Mouse (Mus musculus): ENCODE measurements around the gene Panx2. TPM values are rescaled to one million over a fixed set of nuclear protein-coding genes. Genes with fewer than 3 reads are reported as not detected.

Panx2 gene
- total RNA-seq, 2 experiments from 2014 or later: 0.56 to 0.99 TPM

GRCm38 (mm10) chr15:89075478-89076147, 16.1 kb downstream of the Panx2 start:
- peak; percentile 92 to 96 for DNase-seq

GRCm38 (mm10) chr15:89076156-89076731, 16.7 kb downstream of the Panx2 start:
- peak; percentile 77 to 79 for DNase-seq

- peak; percentile 56 to 62 for DNase-seq
Measured at GRCm38 (mm10) chr15:89078208-89078836, 18.8 kb downstream of the Panx2 start.

- DNase-seq: no peak
Measured at GRCm38 (mm10) chr15:89083906-89084305, 24.4 kb downstream of the Panx2 start.

- no peak for DNase-seq
Measured at GRCm38 (mm10) chr15:89084826-89085225, 25.3 kb downstream of the Panx2 start.

- peak; percentile 96 for DNase-seq
Measured at GRCm38 (mm10) chr15:89088607-89089247, 29.2 kb downstream of the Panx2 start, which contains the start of gene Selenoo. TSS of gene Selenoo (plus strand) at chr15:89089084.

- peak; percentile 69 for DNase-seq
Measured at GRCm38 (mm10) chr15:89089248-89090051, 29.9 kb downstream of the Panx2 start.

GRCm38 (mm10) chr15:89090662-89091061, 31.1 kb downstream of the Panx2 start:
- DNase-seq: no peak

GRCm38 (mm10) chr15:89092181-89092580, 32.6 kb downstream of the Panx2 start:
- DNase-seq: no peak

GRCm38 (mm10) chr15:89097450-89097849, 37.9 kb downstream of the Panx2 start:
- no peak for DNase-seq

- no peak for DNase-seq
Measured at GRCm38 (mm10) chr15:89098616-89099015, 39.1 kb downstream of the Panx2 start.

GRCm38 (mm10) chr15:89100823-89101222, 41.3 kb downstream of the Panx2 start:
- no peak for DNase-seq

- DNase-seq: no peak
Measured at GRCm38 (mm10) chr15:89102646-89103045, 43.1 kb downstream of the Panx2 start.

- no peak for DNase-seq
Measured at GRCm38 (mm10) chr15:89103921-89104320, 44.4 kb downstream of the Panx2 start.

- DNase-seq: no peak
Measured at GRCm38 (mm10) chr15:89104425-89104824, 44.9 kb downstream of the Panx2 start.

GRCm38 (mm10) chr15:89106073-89106472, 46.5 kb downstream of the Panx2 start:
- no peak for DNase-seq

GRCm38 (mm10) chr15:89106976-89107375, 47.4 kb downstream of the Panx2 start:
- no peak for DNase-seq

- DNase-seq: peak; percentile 74 to 79
Measured at GRCm38 (mm10) chr15:89110147-89110546, 50.6 kb downstream of the Panx2 start.

- DNase-seq: no peak
Measured at GRCm38 (mm10) chr15:89118007-89118406, 58.5 kb downstream of the Panx2 start.

- peak; percentile 95 to 96 for DNase-seq
Measured at GRCm38 (mm10) chr15:89122649-89123366, 63.3 kb downstream of the Panx2 start, which contains the start of gene Tubgcp6. TSS of gene Tubgcp6 (minus strand) at chr15:89123112.
